Mouse (Mus musculus): ENCODE results near the gene Ahcy. TPM values are rescaled to one million over a fixed set of nuclear protein-coding genes. Genes with fewer than 3 reads are reported as not detected.
"Not testable (repeated sequence)": the region's sequence is repeated elsewhere in the genome, so short reads cannot be mapped to it uniquely, and the experiment has no call there.

The Ahcy gene
- 32.3 and 34.4 TPM in 2 replicates for polyA plus RNA-seq (2012; rRNA removed)

GRCm38 (mm10) chr2:155073978-155074765, at the start of gene Ahcy:
TSS of gene Ahcy (minus strand) at chr2:155074497.
- DNase-seq (ENCODE audit: extremely low spot score in 1 of 2, low spot score in 1 of 2): peak; percentile 82 to 88

GRCm38 (mm10) chr2:155115216-155115830, 41.0 kb upstream of the Ahcy start:
- no peak for DNase-seq (ENCODE audit: extremely low spot score in 1 of 2, low spot score in 1 of 2)

GRCm38 (mm10) chr2:155107276-155107675, 33.0 kb upstream of the Ahcy start:
- not testable (repeated sequence) for DNase-seq (ENCODE audit: extremely low spot score in 1 of 2, low spot score in 1 of 2)

- DNase-seq (ENCODE audit: extremely low spot score in 1 of 2, low spot score in 1 of 2): no peak
Measured at GRCm38 (mm10) chr2:155103607-155104006, 29.3 kb upstream of the Ahcy start.

GRCm38 (mm10) chr2:155101761-155102181, 27.5 kb upstream of the Ahcy start:
- no peak for DNase-seq (ENCODE audit: extremely low spot score in 1 of 2, low spot score in 1 of 2)

- no peak for DNase-seq (ENCODE audit: extremely low spot score in 1 of 2, low spot score in 1 of 2)
Measured at GRCm38 (mm10) chr2:155100796-155101259, 26.5 kb upstream of the Ahcy start.

- no peak for DNase-seq (ENCODE audit: extremely low spot score in 1 of 2, low spot score in 1 of 2)
Measured at GRCm38 (mm10) chr2:155099994-155100795, 25.9 kb upstream of the Ahcy start.

- peak in 1 of 2 experiments; percentile 38 for DNase-seq (ENCODE audit: extremely low spot score in 1 of 2, low spot score in 1 of 2)
Measured at GRCm38 (mm10) chr2:155099421-155099820, 25.1 kb upstream of the Ahcy start.

- no peak for DNase-seq (ENCODE audit: extremely low spot score in 1 of 2, low spot score in 1 of 2)
Measured at GRCm38 (mm10) chr2:155098720-155099380, 24.6 kb upstream of the Ahcy start.

GRCm38 (mm10) chr2:155093418-155093817, 19.1 kb upstream of the Ahcy start:
- no peak for DNase-seq (ENCODE audit: extremely low spot score in 1 of 2, low spot score in 1 of 2)

- DNase-seq (ENCODE audit: extremely low spot score in 1 of 2, low spot score in 1 of 2): no peak
Measured at GRCm38 (mm10) chr2:155091743-155092075, 17.4 kb upstream of the Ahcy start.

GRCm38 (mm10) chr2:155090909-155091742, 16.8 kb upstream of the Ahcy start:
- DNase-seq (ENCODE audit: extremely low spot score in 1 of 2, low spot score in 1 of 2): no peak

- DNase-seq (ENCODE audit: extremely low spot score in 1 of 2, low spot score in 1 of 2): no peak
Measured at GRCm38 (mm10) chr2:155088264-155088663, 14.0 kb upstream of the Ahcy start.

GRCm38 (mm10) chr2:155086328-155086727, 12.0 kb upstream of the Ahcy start:
- DNase-seq (ENCODE audit: extremely low spot score in 1 of 2, low spot score in 1 of 2): no peak

GRCm38 (mm10) chr2:155084546-155084945, 10.2 kb upstream of the Ahcy start:
- DNase-seq (ENCODE audit: extremely low spot score in 1 of 2, low spot score in 1 of 2): no peak

- DNase-seq (ENCODE audit: extremely low spot score in 1 of 2, low spot score in 1 of 2): peak in 1 of 2 experiments; percentile 81
Measured at GRCm38 (mm10) chr2:155082121-155082803, 8.0 kb upstream of the Ahcy start.

GRCm38 (mm10) chr2:155081056-155081455, 6.8 kb upstream of the Ahcy start:
- no peak for DNase-seq (ENCODE audit: extremely low spot score in 1 of 2, low spot score in 1 of 2)

GRCm38 (mm10) chr2:155080179-155080530, 5.9 kb upstream of the Ahcy start:
- DNase-seq (ENCODE audit: extremely low spot score in 1 of 2, low spot score in 1 of 2): no peak

- DNase-seq (ENCODE audit: extremely low spot score in 1 of 2, low spot score in 1 of 2): no peak
Measured at GRCm38 (mm10) chr2:155079500-155080178, 5.3 kb upstream of the Ahcy start.

Measured in frontal cortex, adult 2 months (tissue).